Mouse (Mus musculus) frontal cortex, postnatal 10 days (tissue): ENCODE data around the gene Skiv2l.
"Not testable (repeated sequence)": the region's sequence is repeated elsewhere in the genome, so short reads cannot be mapped to it uniquely, and the experiment has no call there.

Source experiments
- DNase-seq, 2 experiments: peaks; one replicate each; pipeline ENCODE4 v3.0.0; 2022; ENCODE audit warnings: low spot score in 2 of 2, mixed read lengths in 1 of 2

The Skiv2l gene

DNA sequence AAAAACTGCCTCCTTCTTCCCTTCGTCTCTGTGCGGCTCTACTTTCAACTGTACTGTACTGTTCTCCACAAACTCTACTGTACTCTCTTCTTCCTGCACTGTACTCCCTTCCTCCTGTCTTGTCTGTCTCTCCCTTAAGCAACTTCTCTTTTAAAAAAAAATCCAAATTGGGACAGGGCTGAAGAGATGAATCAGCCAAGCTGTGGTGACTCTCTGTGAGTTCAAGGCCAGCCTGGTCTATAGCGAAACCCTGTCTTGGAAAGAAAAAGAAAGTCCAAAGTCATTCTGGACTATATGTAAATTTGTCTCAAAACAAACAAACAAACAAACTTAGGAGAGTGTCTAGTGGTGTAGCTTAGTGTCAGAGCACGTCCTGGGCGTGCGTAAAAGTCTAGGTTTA lies 24.3 kb upstream of the Skiv2l start:
- DNase-seq = no peak

DNA sequence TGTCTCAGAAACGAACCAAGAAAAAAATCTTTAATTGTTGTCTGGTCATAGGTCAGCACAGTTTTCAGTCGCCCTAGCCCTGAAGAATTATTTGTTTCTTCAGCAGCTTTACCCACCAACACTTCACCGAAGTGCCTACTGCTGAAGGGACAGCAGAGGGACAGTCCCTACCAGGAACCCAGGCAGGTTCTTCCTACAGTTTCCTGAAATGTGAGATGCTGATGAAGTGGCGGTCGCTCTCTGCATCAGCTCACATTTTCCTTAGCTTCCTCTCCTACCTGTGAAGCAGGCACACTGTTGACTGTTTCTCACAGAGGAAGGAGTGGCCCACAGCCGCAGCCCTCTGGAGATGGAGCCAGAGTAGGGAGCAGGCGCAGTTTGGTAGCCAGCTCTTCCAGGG lies 16.0 kb upstream of the Skiv2l start:
- DNase-seq = no peak

DNA sequence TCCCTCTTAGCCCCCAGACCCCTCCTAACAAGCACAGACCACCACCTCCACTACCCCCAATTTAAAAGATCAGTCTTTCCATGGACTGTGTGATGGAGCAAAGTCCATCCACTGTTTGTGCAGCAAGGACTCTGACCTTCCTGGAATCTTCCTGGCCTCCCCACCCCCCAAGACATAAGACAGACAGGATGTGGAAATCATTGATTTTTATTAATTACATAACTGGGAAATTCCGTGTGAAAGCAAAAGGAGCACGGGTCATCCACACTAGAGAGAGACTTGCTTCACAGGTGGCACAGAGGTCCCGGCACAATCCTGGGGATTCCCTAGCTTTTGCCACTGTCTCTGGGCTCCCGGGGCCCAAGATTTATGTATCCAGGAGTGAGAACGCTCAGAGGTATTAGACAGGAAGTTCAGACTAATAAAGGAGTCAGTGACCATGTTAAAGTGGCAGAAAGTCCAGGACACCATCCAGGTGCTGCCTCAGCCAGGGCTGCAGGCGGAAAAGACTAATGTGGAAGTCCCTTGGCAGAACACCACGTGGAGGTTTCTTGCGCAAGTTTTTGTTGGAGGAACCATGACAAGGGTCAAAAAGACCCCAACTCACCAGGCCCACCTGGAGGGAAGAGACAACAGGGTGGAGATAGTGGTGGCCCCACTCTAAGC lies 12.5 kb upstream of the Skiv2l start, which contains the start of gene Cfb:
TSS of gene Cfb (minus strand) at position 103 of the 666 bp plus-strand sequence.
- no peak for DNase-seq

DNA sequence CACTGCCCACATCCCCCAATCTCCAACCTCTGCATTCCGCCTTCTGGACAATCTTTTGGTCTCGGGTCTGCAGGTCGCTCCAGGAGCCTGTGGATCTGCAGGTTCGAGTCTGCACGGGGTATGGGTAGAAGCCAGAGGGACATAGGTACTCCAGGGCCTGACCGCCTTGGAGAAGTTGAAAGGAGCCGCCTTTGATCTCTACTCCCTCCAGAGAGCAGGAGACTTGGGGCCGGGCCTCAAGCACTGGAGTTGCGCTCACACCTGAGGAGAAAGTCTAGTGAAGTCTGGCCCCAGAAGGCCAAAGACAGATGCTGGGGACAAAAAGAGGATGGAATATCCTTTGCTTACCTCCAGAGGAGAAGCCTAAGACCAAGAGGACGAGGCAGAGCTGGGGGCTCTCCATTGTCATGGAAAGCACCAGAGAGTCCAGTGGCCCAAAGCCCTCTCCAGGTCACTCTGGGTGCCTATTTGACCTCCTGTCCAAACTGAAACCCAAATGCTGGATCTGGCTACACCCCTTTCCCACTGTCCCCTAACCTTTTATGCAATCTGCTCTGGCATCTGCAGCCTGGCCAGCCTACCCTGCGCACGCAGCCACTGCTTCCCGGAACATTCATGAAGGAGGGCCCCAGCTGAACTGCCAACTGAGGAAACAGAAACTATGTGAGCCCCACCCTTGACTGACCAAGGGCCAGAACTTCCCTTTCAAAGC lies 11.8 kb upstream of the Skiv2l start:
- no peak for DNase-seq

DNA sequence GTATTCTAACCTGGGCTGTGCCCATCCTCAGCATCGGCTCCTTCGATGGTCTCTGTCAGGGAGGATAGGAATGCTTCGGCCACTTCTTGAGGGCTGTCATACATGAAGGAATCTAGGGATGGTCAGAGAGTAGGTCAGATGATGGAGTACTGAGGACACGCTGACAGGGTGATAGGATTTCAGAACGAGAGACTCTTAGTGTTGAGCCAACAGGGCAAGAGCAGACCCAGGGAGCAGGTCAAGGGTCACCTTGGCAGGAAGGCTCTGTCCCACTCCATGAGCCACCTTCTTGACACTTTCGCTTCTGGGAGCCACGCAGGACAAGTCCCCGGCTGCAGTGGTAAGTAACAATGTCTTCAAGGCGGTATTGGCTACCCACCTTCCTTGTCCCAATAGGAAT lies 10.5 kb upstream of the Skiv2l start:
- DNase-seq = no peak

DNA sequence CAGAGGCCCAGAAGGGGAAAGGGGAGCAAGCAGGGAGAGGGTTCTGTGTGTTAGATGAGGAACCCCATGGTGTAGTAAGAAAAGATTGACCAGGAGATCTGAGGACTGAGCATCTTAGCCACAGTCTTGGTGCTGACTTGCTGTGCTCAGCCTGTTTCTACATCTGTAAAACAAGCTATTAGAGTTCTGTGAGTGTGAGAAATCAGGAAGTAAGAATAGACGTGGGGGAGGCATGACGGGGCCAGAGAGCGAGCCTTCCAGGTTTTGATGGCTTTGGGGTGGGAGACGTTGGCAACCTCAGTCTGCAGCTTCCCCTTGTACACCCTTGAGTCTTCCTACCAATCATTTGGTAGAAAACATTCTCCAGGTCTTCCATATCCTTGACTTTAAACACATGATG lies 8.7 kb upstream of the Skiv2l start:
- DNase-seq = no peak

DNA sequence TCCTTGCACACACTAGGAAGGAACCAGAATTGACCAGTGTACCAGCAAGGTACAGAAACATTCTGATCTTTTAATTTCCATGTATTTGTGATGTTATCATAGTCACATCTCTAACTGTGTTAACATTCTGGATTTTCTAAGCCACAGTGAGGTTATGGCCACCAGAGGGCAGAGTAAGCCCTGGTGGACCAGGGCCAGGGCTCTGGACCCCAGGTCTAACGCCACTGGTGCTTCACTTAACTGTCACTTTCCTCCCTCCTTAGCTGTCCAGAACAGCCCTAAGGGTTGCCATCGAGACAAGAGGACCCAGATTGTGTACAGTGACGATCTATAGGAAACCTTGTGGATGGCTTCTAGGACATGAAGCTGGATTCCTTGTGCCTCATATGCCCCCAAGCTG lies 5.8 kb upstream of the Skiv2l start:
- DNase-seq = no peak

DNA sequence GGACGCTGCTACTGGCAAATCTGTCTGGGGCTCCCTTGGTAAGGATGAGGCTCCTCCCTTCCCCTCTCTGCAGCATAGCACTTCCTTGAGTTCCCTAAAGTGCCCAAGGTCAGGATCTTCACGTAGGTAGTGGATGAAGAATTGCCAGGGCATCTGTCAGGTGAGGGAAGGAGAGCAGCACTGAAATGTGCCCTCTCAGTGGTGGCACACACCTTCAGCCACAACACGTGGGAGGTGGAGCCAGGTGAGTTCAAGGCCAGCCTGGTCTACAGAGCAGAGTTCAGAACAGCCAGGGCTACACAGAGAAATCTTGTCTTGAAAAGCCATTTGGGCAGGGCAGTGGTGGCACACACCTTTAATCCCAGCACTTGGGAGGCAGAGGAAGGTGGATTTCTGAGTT lies 4.8 kb upstream of the Skiv2l start:
- no peak for DNase-seq

DNA sequence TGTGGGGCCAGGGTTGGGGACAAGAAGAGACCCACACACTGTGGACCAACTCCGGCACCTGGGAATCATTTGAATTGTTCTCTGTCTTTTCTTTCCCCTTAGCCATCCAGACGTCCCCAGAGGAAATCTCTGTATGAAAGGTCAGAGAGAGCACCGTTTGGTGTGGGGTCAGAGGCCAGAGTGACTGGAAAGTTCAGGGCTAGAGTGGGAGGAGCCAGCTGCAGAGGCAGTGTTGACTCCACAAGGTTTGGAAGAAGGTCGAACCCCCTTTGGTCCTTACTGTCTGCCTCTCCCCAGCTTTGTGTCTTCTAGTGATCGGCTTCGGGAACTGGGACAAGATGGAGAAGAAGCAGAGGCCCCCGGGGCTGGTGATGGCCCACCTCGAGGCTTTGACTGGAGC lies 3.5 kb upstream of the Skiv2l start:
- no peak for DNase-seq

DNA sequence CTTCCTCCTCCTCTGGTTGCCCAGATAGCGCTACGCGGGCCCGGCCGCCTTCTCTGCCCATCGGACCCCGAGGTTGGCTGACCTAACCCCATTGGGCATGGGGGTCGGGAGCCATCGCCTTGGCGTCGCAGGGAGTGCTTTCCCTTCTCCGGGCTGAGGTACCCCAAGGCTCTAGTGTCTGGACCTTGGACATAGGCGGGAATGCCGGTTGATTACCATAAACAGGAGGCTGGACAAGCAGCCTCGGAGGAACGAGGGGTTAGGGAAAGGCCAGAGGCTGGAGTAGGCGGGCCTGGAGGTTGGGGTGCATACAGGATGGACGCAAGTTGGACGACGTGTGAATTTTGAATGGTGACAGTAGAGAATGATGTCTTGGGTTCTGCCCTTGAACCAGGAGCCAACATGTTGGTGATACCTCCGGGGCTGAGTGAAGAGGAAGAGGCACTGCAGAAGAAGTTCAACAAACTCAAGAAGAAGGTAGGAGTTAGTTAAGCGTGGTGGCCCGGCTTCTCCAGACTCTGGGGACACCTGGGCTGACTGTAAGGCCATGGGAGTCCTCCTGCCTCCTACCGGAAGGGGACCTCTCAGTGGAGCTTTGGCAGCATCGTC lies 611 bp upstream of the Skiv2l start:
- DNase-seq = peak in 1 of 2 experiments; percentile 42

DNA sequence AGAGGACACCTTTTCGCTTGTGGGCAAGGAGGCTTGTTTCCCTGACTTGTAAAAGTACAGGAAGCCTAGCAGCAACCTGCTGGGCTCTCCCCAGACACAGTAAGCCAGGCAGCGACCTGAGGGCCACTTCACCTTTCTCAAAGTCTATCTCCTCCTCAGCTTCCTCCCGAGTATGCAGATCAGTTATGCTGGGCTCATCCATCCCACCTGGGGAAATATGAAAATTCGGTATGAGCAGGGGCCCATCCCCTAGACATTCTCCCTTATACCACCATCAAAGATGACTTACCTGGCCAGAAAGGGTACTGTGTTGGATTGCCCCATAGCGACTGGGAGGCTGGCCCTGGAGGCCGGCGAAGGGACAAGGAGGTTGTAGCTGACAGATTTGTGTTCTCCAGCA lies 2.4 kb downstream of the Skiv2l start:
- DNase-seq = no peak

DNA sequence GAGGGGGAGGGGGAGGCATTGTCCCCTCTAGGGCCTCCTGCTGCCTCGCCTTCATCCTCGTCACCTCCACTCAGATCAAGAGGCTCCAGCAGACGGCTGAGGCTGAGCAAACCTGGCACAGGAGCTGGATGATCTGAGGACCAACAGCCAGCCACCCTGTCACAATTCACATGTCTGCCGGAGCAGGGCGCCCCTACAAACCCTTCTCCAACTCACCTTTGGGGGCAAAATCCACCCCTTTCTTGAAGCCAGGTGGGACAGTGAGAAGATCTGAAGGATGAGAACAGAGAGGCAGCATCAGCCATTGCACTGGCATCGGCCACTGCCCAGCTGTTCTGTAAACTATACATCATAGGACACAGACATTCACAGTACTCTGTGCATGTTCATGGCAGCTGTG lies 2.8 kb downstream of the Skiv2l start:
- DNase-seq = no peak

DNA sequence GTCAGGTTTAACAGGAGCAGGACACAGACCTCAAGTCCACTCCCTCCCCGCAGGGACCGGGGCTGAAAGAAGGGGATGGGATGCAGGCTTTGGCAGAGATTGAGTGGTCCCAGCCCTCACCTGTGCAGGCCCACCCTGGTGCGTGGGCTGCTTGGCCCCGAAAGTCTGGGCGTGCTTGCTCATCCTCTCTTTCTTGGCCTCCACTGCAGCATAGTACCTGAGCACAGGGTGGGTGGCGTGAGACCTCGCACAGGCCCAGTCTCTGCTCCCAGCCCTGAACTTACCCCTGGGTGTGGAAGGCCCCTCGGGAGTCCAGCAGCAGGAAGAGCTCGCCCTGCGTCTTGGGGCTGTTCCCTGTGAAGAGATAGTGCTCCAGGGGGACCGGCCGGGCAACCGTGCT lies 5.1 kb downstream of the Skiv2l start:
- no peak for DNase-seq

DNA sequence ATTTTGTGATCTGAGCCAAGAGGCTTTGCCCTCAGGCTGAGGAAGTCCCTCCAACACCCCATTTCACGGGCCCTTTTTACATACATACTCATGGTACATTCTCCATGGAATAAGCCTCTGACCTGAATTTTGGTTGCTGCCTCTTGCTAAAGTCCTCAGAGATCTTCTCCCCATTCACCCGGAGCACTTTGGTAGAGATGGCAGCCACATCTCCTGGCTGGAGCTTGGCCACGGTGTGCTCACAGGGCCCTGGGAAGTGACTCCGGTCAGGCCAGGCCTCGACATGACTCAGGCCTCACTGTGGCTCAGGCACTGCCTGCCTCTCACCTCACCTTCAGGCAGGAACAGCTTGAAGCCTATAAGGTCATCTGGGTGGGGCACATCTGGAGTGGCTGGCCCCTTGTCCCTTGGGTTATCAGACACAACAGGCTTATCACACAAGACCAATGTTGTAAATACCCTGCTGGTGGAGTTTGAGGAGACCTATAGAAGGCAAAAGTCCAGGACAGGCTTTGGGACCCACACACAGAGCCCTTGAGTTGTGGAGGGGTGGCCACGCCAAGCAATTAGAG lies 9.2 kb downstream of the Skiv2l start:
- no peak for DNase-seq

DNA sequence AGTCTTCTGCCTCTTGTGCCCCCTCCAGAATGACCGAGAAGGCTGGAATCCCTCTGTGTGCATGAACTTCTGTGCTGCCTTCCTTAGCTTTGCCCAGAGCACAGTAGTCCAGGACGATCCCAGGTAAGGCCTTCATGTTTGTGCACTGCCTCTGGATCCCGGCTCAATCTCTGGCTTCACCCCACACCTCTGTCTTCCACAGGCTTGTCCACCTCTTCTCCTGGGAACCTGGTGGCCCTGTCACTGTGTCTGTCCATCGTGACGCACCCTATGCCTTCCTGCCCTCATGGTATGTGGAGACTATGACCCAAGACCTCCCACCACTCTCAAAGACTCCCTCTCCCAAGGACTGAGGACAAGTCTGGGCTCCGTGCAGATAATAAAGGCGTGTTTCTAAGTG lies 11.2 kb downstream of the Skiv2l start:
- no peak for DNase-seq

DNA sequence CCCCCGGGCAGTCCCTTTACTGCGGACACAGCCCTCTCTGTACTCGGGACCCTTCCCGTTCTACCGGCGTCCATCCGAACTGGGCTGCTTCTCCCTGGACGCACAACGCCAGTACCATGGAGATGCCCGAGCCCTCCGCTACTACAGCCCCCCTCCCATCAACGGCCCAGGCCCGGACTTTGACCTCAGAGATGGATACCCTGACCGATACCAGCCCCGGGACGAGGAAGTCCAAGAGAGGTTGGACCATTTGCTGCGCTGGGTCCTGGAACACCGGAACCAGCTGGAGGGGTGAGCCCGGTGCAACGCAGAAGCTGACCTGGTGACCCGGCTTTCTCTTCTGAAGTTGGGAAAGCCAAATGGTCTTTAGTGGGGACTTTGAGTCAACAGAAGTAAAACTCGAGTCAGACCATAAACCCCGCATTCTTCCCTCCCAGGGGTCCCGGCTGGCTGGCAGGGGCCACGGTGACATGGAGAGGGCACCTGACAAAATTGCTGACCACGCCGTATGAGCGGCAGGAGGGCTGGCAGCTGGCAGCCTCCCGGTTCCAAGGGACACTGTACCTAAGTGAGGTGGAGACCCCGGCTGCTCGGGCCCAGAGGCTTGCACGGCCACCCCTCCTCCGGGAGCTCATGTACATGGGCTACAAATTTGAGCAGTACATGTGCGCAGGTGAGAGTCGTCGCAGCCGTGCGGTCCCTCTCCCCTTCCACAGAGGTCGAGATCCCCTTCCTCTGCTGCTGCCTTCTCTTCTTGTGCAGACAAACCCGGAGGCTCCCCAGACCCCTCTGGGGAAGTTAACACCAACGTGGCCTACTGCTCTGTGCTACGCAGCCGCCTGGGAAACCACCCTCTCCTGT lies 12.3 kb downstream of the Skiv2l start:
- DNase-seq = peak in 1 of 2 experiments; percentile 24

DNA sequence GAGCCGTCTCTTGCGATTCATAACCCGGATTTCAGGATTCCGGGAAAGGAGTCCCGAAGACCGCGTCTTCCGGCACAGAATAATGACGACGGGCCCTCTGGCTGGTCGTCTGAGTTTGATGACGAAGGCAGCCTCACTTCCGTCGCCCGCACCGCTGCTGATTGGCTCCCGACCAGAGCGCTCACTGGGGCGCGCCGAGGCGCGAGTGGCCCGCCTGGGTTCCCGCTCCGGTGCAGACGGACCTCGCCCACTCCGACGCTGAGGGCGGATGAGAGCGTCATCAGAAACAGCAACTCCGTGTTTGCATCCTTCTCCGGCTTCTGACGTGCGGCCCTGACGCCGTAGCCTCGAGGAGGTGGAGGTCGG lies 13.2 kb downstream of the Skiv2l start, which contains the start of the genes Stk19 and Dxo:
TSS of gene Stk19 (minus strand) at position 90 of the 366 bp plus-strand sequence.
TSS of gene Dxo (plus strand) at position 164 of the 366 bp plus-strand sequence.
- peak; percentile 95 to 98 for DNase-seq

DNA sequence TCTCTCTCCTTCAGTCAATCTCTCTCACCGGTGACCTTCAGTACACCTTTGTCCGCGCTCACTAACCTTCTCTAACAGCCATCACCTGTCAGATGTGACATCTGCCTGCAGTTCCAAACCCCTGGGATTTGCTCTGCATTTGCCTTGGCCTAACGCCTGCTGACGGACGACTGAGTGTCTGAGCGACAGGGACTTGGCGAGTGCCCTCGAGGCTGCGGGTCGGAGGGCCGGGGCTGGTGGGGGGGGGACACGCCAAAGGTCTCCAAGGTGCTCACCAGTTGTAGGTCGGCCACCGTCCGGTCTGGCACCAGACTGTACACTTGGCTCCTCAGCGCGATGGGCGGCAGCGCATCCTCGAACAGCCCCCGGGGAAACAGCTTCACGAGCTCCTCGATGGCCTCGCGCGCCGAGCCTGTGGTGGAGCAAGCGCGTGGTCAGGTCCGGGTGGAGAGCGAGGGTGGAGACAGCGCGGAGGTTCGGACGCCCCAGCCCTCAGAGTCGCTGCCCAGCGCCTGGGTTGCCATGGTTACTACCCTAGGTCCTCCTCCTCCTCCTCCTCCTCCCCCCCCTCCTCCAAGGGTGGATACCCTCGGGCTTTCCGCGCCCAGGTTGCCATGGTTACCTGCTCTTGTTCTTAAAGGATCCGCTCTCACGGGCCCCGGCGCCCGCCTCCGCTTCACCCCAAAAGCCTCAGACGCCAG lies 13.7 kb downstream of the Skiv2l start:
- DNase-seq = no peak

DNA sequence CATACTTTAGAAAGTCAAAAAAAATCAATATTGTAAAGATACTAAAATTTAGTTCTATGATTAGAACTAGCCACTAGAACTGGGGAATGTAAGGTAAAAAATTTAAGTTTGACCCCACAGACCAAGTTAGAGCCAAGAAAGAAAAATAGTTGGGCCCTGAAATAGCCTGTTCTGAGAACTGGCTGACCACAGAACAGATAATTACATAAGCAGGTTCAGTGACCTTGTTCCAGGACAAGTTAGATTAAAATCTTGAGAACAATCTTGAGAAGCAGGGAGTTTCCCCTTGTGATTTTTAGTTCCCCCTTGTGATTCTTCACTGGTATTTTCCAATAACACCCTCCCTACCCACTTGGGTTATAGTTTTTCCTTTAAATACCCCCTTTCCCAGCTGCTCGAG lies 19.2 kb downstream of the Skiv2l start:
- DNase-seq = not testable (repeated sequence)

DNA sequence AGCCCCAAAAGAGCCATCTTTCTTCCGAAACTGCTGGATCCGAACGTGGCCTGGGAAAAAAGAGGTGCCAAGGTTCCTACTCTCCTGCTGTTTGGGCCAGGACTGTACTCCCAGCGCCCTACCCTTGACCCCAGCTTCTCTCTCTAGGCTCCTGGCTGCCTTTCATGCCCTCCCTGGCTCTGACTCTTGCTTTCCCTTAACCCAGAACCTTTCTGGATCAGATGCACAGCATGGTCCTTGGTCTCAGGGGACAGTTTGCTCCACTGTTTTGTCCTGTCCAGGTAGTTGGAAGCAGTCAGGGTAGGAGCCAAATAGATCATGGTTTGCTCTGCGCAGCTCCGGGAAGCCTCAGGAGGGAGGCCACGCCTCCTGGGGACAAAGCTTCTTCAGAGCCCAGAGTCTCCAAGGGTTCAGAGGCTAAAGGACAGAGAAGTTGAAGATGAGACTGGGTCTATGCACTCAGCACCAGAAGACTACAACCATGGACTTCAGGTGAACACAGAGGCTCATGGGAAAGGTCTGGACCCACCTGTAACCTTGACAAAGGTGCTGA lies 35.1 kb downstream of the Skiv2l start:
- no peak for DNase-seq

DNA sequence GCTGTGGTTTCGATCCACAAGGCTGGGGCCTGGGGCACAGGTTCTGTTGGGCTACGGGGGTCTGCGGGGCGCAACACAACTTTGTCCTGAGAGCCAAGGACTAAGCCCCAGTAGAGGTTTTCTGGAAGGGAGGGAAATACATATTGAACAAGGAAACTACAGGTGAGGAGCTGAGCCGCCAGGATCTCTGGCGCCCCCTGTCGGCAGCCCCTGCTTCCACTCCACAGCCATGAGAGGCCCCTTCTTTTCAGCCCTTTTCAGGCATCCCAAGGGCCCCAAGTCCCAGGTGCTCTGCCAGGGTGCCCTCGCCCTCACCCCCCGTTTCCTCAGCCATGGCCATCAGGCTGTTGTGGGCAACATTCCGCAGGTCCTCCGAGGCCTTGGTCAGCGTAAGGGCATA lies 36.3 kb downstream of the Skiv2l start:
- peak in 1 of 2 experiments; percentile 21 for DNase-seq
